Mouse (Mus musculus) cortical plate, adult 2 months (tissue): ENCODE results near the gene Rpsa.

Source experiments
- CTCF ChIP-seq: fragments of 200-500 bp; IDR thresholded peaks from 2 replicates; pipeline ENCODE4 v1.5.1; 2011; ENCODE audit warnings: mild to moderate bottlenecking, control low read depth, low read length; ENCODE audit not compliant: insufficient read depth; ENCODE audit errors: extremely low read depth
- POLR2A ChIP-seq: fragments of 200-500 bp; IDR thresholded peaks from 2 replicates; pipeline ENCODE4 v1.6.1; 2011; ENCODE audit warnings: mild to moderate bottlenecking, low read length, control low read depth; ENCODE audit not compliant: insufficient read depth; ENCODE audit errors: extremely low read depth

DNA sequence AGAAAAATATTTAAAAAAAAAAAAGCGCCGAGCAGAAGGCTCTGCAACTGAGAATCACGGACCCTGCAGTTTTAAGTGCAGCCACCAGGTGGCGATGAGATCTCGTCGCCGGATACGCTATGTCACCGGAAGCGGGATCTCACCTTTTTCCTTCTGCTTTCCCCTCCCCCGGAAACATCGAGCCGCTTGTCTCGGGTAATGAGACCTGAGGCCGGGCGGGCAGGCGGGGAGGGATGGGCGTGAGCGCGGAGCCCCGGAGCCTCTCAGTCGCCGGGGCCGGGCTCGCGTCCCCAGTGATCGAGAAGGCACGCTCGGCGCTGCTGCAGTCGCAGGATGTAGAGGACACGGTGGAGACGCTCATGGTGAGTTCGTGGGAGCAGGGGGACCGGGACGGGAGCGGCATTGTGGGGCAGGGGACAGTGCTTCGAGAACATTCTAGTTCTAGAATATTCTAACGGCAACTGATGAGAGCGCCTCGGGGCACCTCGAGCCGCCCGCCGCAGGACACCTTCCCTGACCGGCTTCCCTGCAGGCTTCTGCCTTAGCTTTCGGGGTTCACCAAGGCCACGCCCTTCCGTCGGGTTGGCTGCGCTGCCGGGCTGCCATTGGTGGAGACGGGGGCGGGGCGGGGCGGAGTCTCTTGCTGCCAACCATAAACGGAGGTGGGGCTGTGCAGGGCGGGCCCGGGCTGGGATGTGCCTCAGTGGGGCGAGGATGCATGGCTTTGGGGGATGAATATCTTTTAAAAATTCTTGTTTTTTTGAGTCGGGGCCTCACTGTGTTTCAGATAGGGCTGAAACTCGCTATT, 17.1 kb upstream of the Rpsa start, which contains the start of gene Slc25a38:
- TF ChIP-seq CTCF (peak; percentile 75), POLR2A (peak; percentile 81; the same call in 1 of the 2 replicates)
